Mouse (Mus musculus) forebrain, embryonic 11.5 days (tissue): ENCODE results near the gene Gemin4. TPM values are rescaled to one million over a fixed set of nuclear protein-coding genes. Genes with fewer than 3 reads are reported as not detected.
"Not testable (repeated sequence)": the region's sequence is repeated elsewhere in the genome, so short reads cannot be mapped to it uniquely, and the experiment has no call there.

ENCODE experiments used
- ATAC-seq: fragments of 200-750 bp; cut with Nextera tagmentation; replicated peaks from 2 replicates; pipeline ENCODE4 v1.8.0; 2017; ENCODE audit warnings: moderate TSS enrichment; ENCODE audit not compliant: low FRiP score
- DNase-seq: peaks from one replicate; pipeline ENCODE4 v3.0.0-alpha.2; 2017; ENCODE audit warnings: low spot score
- H3K27ac ChIP-seq: fragments of 300-500 bp; sonication (generic); 2 replicates; pipeline ENCODE4 v1.5.1; 2014; ENCODE audit warnings: low read depth, low read length
- H3K27me3 ChIP-seq: fragments of 300-500 bp; sonication (generic); 2 replicates; pipeline ENCODE4 v1.6.1; 2014; ENCODE audit warnings: mild to moderate bottlenecking, low read length, mixed read lengths; ENCODE audit not compliant: control insufficient read depth, insufficient read depth
- H3K36me3 ChIP-seq: fragments of 300-500 bp; sonication (generic); 2 replicates; pipeline ENCODE4 v1.6.1; 2014; ENCODE audit warnings: mild to moderate bottlenecking, low read length, moderate library complexity, mixed read lengths; ENCODE audit not compliant: control insufficient read depth, insufficient read depth
- H3K4me1 ChIP-seq: fragments of 300-500 bp; sonication (generic); replicated peaks from 2 replicates; pipeline ENCODE4 v1.6.1; 2014; ENCODE audit warnings: low read length, mixed read lengths; ENCODE audit not compliant: control insufficient read depth, insufficient read depth
- H3K4me2 ChIP-seq: fragments of 300-500 bp; sonication (generic); 2 replicates; pipeline ENCODE4 v1.6.1; 2014; ENCODE audit warnings: low read depth, mild to moderate bottlenecking, low read length, moderate library complexity, mixed read lengths; ENCODE audit not compliant: severe bottlenecking
- H3K4me3 ChIP-seq: fragments of 300-500 bp; sonication (generic); 2 replicates; pipeline ENCODE4 v1.5.1; 2014; ENCODE audit warnings: low read depth, low read length
- H3K9ac ChIP-seq: fragments of 300-500 bp; sonication (generic); 2 replicates; pipeline ENCODE4 v1.6.1; 2014; ENCODE audit warnings: low read length
- H3K9me3 ChIP-seq: fragments of 300-500 bp; sonication (generic); 2 replicates; pipeline ENCODE4 v1.6.1; 2016; ENCODE audit warnings: low read length, mixed read lengths; ENCODE audit not compliant: control insufficient read depth
- WGBS: fragments of 180-500 bp; shearing (Covaris S2); extraction: QIAGEN DNeasy Blood & Tissue Kit; methylation state at CpG from one replicate; pipeline ENCODE4 v1.1.7; 2014; 5-methylcytosine and 5-hydroxymethylcytosine counted together
- polyA plus RNA-seq: library from polyadenylated mRNA; unstranded; fragments of >200 nt; fragmentation: Nextera tagmentation; extraction: Ambion mirVana; gene quantifications from 2 replicates; pipeline ENCODE4 v1.2.1, GENCODE M21; 2014

The Gemin4 gene
- polyA plus RNA-seq, 1 experiment from 2014 or later: 46.2 TPM

GRCm38 (mm10) chr11:76236136-76236535 lies 18.7 kb upstream of the Gemin4 start:
- no peak overlapping the region for H3K9ac ChIP-seq
- no peak overlapping the region for H3K27ac ChIP-seq
- no peak for DNase-seq
- 94% methylated on average over 3 of the region's 3 CpGs for WGBS
- H3K4me1 ChIP-seq: no peaks in the 10 kb centered on the region
- H3K9me3 ChIP-seq: no peaks in the 10 kb centered on the region
- H3K4me3 ChIP-seq: no peak overlapping the region
- no peaks in the 10 kb centered on the region for H3K27me3 ChIP-seq
- no peak overlapping the region for H3K4me2 ChIP-seq
- H3K36me3 ChIP-seq: no peaks in the 10 kb centered on the region; the same call in 1 of the 2 replicates
- no peak for ATAC-seq

- ATAC-seq: no peak
- no peaks in the 10 kb centered on the region for H3K36me3 ChIP-seq
- no peak overlapping the region for H3K27ac ChIP-seq
- H3K27me3 ChIP-seq: no peaks in the 10 kb centered on the region
- no peaks in the 10 kb centered on the region for H3K9me3 ChIP-seq
- H3K9ac ChIP-seq: no peak overlapping the region
- H3K4me3 ChIP-seq: no peak overlapping the region
- H3K4me1 ChIP-seq: no peaks in the 10 kb centered on the region
- H3K4me2 ChIP-seq: no peak overlapping the region
- no peak for DNase-seq
These were observed 7.6 kb upstream of the Gemin4 start for GRCm38 (mm10) chr11:76225051-76225450.

GRCm38 (mm10) chr11:76224631-76225030 lies 7.2 kb upstream of the Gemin4 start:
- H3K36me3 ChIP-seq: no peaks in the 10 kb centered on the region
- no peaks in the 10 kb centered on the region for H3K4me1 ChIP-seq
- 92% methylated on average over 5 of the region's 5 CpGs for WGBS
- no peak for DNase-seq
- no peak overlapping the region for H3K9ac ChIP-seq
- no peaks in the 10 kb centered on the region for H3K9me3 ChIP-seq
- H3K27me3 ChIP-seq: no peaks in the 10 kb centered on the region
- no peak for ATAC-seq
- no peak overlapping the region for H3K4me3 ChIP-seq
- no peak overlapping the region for H3K27ac ChIP-seq
- H3K4me2 ChIP-seq: no peak overlapping the region

- H3K4me3 ChIP-seq: peak overlapping the region; percentile 79
- peak; percentile 67 for DNase-seq
- peak overlapping the region; percentile 98 for H3K9ac ChIP-seq
- H3K36me3 ChIP-seq: peaks cover 9% of the 10 kb centered on the region; the same call in 1 of the 2 replicates
- H3K27ac ChIP-seq: peak overlapping the region; percentile 77
- H3K4me1 ChIP-seq: no peaks in the 10 kb centered on the region
- no peaks in the 10 kb centered on the region for H3K27me3 ChIP-seq
- H3K4me2 ChIP-seq: peak overlapping the region; percentile 81
- no peaks in the 10 kb centered on the region for H3K9me3 ChIP-seq
- peak; percentile 56; the same call in 1 of the 2 replicates for ATAC-seq
- WGBS: 4% methylated on average over 33 of the region's 33 CpGs
These were observed 629 bp downstream of the Gemin4 start for GRCm38 (mm10) chr11:76216681-76217389.

GRCm38 (mm10) chr11:76216049-76216540 lies 1.4 kb downstream of the Gemin4 start:
- no peaks in the 10 kb centered on the region for H3K4me1 ChIP-seq
- WGBS: 96% methylated on average over 5 of the region's 5 CpGs
- peak overlapping the region; percentile 79 for H3K4me3 ChIP-seq
- H3K27ac ChIP-seq: no peak overlapping the region
- peak overlapping the region; percentile 81 for H3K4me2 ChIP-seq
- H3K9me3 ChIP-seq: no peaks in the 10 kb centered on the region
- DNase-seq: no peak
- no peaks in the 10 kb centered on the region for H3K27me3 ChIP-seq
- H3K9ac ChIP-seq: peak overlapping the region; percentile 98; the same call in 1 of the 2 replicates
- ATAC-seq: no peak
- peaks cover 9% of the 10 kb centered on the region; the same call in 1 of the 2 replicates for H3K36me3 ChIP-seq

- 89% methylated on average over 2 of the region's 2 CpGs for WGBS
- ATAC-seq: no peak
- Histone ChIP-seq H3K27ac (no peak overlapping the region), H3K27me3 (no peaks in the 10 kb centered on the region), H3K9ac (no peak overlapping the region), H3K4me3 (no peak overlapping the region), H3K9me3 (no peaks in the 10 kb centered on the region), H3K4me1 (no peaks in the 10 kb centered on the region), H3K36me3 (peaks cover 9% of the 10 kb centered on the region; the same call in 1 of the 2 replicates), H3K4me2 (no peak overlapping the region)
- no peak for DNase-seq
These were observed 2.5 kb downstream of the Gemin4 start for GRCm38 (mm10) chr11:76215011-76215410.

- no peak overlapping the region for H3K9ac ChIP-seq
- H3K9me3 ChIP-seq: no peaks in the 10 kb centered on the region
- no peak overlapping the region for H3K4me2 ChIP-seq
- peaks cover 9% of the 10 kb centered on the region; the same call in 1 of the 2 replicates for H3K36me3 ChIP-seq
- H3K4me3 ChIP-seq: no peak overlapping the region
- H3K27ac ChIP-seq: no peak overlapping the region
- ATAC-seq: no peak
- H3K4me1 ChIP-seq: no peaks in the 10 kb centered on the region
- no peak for DNase-seq
- H3K27me3 ChIP-seq: no peaks in the 10 kb centered on the region
- WGBS: 43% methylated on average over 5 of the region's 5 CpGs
These were observed 3.6 kb downstream of the Gemin4 start for GRCm38 (mm10) chr11:76213841-76214240.

GRCm38 (mm10) chr11:76211595-76211994 lies 5.9 kb downstream of the Gemin4 start:
- H3K36me3 ChIP-seq: peaks cover 13% of the 10 kb centered on the region; the same call in 1 of the 2 replicates
- not testable (repeated sequence) for H3K27ac ChIP-seq, H3K27me3 ChIP-seq, H3K4me3 ChIP-seq, H3K9ac ChIP-seq, H3K9me3 ChIP-seq, H3K4me2 ChIP-seq, H3K4me1 ChIP-seq, DNase-seq, ATAC-seq
- WGBS: 89% methylated on average over 3 of the region's 6 CpGs
